Mouse (Mus musculus) Muller cell, postnatal 12 days (primary cell): ENCODE measurements at regions not wholly inside any gene's neighbourhood (a gene's known extent, or its start where the extent isn't known, plus 50 kb on each side); places are given as distances from the start of the nearest gene placed in this dataset.
"Not testable (repeated sequence)": the region's sequence is repeated elsewhere in the genome, so short reads cannot be mapped to it uniquely, and the experiment has no call there.

Source experiments
- DNase-seq: peaks from one replicate; pipeline ENCODE4 v3.0.0-alpha.2; 2015; ENCODE audit errors: inconsistent ontology term

DNA sequence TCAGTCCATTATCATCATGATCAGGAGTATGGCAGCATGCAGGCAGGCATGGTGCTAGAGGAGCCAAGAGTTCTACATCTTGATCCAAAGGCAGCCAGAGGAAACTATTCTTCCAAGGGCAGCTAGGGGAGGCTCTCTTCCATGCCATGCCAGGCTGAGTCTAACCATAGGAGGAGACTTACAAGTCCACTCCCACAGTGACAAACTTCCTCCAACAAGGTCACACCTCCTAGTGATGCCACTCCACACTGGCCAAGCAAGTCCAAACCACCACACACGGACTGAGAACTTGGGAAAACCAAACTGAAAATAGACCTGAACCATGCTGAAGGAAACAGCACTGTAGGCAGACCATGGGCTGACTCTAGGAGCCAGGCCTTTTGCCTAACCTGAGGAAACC lies 197.4 kb downstream of the Prex1 start:
- no peak for DNase-seq

DNA sequence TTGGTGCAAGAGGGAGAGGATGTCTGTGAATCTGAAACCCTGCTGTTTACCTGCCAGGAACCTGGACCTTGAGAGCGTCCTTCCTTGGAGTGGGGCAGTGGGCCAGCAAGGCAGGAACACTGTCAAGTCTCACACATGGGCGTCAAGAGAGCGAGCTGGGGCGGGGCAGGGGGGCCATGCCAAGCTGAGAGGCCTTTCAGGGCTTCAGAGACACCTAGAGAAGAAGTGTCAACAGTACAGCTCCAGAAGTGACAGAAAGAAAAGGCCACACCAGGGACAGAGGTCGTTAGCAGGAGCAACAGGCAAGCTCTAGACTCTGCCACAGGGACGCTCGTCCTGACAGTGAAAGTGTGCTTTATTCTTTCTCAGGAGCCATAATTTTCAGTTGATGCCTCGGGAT lies 199.0 kb downstream of the Prex1 start:
- DNase-seq: no peak

DNA sequence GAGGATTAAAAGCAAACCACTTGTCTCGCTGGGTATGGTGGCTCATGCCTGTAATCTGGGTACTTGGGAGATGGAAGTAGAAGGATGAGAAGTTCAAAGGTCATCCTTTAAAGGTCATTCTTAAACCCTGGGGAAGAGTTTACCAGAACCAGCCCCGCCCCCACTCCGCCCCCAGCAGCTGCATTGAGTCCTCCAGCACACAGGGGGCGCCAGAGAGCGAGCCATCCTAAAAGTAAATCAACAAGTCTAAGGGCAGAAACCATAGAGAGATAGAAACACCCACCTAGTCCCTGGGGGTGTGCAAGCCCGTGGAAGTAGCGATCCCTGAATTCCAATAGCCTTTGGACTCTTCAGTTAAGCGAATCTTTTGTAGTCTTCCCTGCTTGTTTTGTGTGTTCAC lies 201.1 kb downstream of the Prex1 start:
- DNase-seq: no peak

DNA sequence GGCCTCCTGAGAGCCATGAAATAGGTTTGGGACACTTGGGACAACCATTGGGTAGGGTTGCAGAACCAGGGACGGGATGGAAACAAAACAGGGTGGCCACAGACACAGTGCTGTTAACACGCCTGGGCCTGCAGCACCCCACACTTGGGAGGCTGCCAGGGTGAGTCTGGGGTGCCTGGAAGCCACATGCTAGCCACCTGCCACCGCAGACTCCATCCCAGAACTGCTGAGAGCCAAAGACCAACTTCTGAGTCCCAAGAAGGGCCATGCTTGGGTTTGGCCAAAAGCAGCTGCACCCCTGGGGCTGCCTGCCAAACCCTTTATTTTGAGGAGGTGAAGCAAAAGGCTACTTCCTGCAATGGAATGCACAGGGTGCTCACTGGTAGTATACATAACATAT lies 202.2 kb downstream of the Prex1 start:
- DNase-seq: not testable (repeated sequence)

DNA sequence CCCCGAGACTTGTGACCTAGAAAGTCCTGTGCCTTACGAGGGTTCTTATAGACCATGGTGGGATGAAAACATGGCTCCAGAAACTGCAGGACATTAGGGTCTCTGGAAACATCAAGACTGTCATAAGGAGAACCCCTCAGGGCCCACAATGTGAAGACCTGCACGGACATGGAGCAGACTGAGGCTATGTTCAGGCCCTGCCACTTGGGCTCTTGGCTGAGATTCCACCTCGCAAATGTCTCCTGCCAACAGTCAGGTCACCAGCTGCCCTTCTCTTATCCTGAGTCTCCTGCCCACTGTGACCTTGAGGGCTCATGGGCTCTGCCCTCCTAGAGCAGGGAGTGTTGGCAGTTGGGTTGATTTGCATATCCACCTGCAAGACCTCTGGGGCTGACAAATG lies 202.9 kb downstream of the Prex1 start:
- DNase-seq: no peak

DNA sequence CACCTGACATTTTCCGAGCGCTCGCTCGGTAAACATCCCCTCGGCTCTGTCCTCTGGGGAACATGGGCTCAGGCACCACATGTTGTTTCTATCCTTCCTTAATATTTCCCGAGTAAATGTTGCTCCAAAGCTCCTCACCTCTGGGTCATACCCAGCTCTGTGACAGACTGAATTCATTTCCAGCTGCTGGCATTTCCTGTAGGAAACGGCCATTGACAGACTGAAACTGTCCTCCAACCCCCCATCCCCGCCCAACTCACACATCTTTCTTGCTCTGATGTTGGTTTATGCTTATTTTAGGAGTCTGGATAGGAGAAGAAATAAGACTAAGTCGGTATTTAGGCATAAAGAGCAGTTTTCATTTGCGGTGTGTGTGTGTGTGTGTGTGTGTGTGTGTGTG lies 204.0 kb downstream of the Prex1 start:
- DNase-seq: no peak

DNA sequence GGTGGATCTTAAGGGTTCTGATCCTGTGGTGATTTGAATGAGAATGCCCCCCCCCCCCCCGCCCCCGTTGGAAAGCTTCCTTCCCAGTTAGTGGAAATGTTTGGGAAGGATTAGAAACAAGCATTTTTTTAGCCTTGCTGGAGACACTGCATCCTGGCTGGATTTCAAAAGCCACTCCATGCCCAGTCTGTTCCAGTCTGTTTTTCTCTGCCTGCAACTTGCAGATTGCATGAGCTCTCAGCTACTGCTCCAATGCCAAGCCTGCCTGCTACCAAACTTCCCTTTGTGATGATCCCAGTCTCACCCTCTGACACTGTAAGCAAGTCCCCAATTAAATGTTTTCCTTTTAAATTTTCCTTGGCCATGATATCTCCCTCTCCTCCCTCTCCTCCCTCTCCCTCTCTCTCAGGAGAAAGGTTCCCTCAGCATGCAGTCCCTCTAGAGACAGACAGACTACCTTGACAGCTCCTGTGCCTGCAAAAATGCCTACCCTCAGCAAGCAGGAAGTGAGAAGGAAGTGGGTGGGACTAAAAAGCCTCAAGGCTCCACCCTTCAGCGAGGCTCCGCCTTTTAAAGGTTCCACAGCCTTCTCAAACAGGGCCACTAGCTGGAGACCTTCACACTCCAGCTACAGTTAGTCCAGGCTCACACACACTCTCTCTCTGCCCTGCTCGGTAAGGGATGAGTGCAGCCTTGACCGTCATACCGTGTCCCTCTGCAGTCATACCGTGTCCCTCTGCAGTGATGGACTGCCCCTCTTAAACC lies 204.8 kb downstream of the Prex1 start:
- DNase-seq: no peak

DNA sequence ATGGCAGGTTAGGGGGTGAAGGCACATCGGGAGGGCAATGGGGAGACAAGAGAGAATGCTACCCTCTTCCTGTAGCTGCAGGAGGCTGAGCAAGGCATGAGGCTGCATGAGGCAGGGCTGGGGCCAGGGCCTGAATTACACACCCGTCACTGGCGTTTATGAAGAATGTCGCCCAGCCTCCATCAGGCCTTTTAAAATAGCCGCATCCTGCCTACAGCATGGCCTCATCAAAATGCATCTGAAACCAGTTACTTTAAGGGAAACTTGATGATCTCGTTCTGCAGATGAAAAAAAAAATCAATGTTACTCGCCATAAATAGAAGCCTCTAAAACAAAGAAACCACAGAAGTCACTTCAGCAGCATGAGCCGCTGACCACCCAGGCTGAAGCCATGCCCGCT lies 208.3 kb downstream of the Prex1 start:
- DNase-seq: no peak

DNA sequence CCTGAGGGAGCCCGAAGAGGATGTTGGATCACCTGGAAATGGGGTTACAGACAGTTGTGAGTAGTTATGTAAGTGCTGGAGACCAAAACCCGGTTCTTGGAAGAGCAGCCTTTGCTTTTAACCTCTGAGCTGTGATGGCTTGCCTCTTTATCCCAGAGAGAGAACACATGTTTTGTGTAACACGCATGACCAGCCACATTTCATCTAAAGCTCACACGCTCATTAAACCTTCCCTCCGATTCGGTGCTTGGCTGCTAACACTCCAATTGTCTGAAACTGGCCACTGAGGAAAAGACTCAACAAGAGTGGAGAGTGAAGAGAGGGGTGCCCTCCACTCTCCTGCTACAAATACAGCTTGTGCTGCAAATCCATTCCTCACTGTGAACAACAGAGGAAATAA lies 210.0 kb downstream of the Prex1 start:
- DNase-seq: peak; percentile 64

DNA sequence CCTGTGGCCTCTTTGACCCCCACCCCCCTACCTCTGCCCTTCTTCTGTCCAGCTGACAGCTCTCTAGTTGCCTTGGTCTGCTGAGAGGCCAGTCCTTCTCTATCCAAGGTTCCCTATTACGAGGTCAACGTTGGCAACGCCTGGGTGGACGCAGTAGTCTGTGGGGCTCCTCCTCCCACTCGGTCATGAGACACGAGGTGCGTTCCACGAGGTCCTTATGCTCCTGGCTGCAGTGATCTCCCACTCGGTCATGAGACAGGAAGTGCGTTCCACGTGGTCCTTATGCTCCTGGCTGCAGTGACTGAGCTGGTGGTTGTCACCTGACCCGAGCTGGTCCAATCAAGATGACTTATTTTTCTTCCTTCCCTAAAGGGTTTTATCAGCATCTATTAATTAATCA lies 220.7 kb downstream of the Prex1 start:
- no peak for DNase-seq

DNA sequence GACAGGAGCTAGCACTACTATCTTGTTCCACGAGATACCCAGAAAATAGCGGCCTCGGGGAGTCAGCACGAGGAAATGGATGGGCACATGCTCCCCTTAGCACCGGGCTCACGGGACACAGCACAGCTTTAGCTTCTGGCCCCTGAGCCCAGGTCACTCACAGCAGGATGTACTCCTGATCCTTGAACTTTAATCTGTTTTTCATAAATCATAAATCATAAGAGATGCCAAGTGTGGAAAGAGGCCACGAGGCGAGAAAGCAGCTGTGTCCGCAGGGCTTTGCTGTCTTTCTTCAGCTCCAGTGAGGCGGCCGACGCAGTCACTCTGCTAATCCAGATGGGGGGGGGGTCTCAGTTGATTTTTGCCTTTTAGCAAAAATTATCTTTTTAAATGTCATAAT lies 221.2 kb downstream of the Prex1 start:
- DNase-seq: no peak

DNA sequence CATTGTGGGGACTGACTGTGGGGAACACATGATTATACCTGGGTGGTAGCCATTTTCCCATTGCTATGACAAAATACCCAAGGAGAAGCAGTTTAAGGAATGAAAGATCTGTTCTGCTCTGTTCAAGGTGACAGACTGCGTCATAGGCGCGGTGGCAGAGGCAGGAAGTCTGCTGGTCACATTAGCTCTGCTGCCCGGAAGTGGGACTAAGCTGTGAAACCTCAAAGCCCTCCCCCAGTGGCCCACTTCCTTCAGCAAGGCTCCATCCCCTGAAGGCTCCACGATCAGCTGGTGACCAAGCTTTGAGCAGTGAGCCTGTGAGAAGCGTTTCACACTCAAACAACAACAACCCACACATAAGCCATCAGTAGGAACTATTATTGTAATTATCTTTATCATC lies 221.8 kb downstream of the Prex1 start:
- DNase-seq: no peak

DNA sequence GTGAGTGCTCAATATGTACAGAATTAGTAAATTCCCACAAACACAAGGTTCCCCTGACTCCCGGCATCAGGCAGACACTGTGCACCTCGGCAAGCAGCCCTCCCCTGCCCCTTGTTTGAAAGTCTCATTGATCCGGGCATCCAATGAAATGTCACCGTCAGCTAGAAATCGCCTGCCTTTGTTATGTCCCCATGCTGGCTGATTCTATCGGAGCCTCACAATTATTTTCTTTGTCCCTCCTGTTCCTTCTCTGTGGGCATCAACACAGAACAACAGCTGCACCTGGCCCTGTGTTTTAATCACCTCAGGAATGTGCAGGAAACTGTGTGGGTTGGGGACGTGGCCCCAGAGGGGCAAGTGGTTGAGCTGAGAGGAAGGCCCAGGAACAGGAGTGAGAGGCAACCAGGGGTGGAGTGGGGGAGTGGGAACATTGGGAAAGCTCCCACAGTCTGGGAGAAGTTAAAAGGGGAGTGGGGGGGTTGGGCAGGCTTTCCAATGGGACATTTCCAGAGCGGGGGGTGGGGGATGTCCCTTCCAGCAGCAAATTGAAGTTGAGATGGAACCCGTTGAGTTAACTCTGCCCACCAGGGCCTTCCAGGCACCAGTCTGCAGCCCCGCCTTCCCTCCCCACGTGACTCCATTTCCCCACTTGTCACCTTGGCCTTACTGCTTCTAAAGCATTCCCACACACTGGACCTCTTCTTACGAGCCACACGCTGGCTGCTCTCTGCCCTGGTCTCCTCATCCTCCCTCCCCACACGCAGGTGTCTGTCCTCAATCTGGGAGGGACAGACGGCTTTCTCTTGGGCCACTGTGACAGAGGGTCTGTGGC lies 224.4 kb downstream of the Prex1 start:
- DNase-seq: peak; percentile 35

DNA sequence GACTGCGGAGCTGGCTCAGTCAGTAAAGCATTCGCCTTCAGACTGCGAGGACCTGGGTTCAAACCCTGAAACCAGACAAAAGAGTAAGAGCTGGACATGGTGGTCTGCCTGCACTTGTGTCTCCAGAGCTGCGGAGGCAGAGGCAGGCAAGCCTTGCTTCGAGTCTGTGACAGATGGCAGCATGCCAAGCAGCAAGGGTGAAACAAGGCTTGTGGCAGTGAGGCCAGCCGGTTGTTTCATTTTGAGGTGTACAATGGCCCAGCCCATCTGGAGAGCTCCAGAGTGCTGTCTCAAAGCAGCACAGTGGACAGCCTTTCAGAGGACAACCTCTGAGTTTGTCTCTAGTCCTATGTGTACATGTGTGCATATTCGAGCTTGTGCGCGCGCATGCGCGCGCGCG lies 225.9 kb downstream of the Prex1 start:
- no peak for DNase-seq

DNA sequence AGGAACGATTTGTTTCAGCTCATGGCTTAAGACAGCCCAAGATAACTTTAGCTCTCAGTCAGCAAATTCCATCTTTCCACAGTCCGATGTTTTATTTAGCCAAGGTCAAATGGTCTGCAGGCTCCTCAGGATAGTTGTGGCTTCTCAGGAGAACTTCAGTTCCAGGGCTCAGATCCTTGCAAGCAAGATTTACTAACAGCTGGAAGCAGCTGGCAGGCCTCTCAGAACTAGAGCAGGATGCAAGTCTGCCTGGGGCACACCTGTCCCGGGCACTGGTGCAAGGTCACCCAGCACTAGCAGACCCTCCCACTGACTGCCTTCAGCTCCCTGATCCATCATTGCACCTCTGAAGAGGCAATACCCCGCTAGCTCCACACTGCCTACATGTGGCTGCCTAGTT lies 227.8 kb downstream of the Prex1 start:
- no peak for DNase-seq

DNA sequence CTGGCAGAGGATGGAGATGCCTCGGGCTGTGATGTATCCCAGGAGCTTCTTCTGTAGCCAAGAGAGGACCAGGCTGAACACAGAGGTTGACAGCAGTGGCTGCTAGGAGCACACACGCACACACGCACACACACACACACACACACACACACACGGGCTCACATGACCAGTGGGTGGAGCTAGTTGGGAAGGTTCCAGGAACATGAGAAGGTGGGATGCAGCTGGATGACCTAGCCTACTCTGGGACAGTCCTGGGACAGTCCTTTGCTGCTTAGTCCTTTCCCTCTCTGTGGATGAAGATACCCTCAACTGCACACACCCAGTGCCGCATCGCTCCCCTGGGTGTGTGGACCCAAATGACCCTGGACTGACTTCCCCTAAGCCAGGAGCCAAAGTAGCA lies 228.3 kb downstream of the Prex1 start:
- no peak for DNase-seq

DNA sequence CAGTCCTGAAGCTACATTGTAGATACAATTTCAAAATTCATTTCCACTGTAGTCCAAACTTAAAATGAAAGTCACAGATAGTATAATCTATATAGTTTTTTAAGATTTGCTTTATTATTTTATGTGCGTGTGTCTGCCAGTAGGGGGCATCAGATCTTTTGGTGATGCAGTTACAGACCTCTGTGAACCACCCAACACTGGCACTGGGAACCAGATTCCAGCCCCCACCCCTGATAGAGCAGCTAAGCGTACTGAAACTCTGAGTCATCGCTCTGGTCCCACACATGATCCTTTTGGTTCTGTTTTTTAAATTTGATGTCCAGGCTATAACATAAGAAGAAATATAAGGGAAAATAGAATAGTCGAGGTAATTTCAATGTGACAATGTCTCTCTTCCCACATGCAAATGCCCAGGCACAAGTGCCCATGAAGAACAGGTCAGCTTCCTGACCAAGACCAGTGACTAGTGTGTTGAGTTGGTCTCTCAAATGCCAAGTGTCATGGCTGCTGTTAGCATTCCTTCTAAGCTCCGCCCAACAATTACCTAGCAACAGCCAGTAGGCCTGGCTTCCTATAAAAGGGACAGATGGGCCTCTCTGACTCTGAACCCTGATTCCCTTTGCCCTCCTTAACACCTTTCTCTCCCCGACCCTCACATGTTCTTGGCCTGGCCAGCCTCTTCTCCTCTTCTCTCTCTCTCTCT lies 229.9 kb downstream of the Prex1 start:
- DNase-seq: no peak

DNA sequence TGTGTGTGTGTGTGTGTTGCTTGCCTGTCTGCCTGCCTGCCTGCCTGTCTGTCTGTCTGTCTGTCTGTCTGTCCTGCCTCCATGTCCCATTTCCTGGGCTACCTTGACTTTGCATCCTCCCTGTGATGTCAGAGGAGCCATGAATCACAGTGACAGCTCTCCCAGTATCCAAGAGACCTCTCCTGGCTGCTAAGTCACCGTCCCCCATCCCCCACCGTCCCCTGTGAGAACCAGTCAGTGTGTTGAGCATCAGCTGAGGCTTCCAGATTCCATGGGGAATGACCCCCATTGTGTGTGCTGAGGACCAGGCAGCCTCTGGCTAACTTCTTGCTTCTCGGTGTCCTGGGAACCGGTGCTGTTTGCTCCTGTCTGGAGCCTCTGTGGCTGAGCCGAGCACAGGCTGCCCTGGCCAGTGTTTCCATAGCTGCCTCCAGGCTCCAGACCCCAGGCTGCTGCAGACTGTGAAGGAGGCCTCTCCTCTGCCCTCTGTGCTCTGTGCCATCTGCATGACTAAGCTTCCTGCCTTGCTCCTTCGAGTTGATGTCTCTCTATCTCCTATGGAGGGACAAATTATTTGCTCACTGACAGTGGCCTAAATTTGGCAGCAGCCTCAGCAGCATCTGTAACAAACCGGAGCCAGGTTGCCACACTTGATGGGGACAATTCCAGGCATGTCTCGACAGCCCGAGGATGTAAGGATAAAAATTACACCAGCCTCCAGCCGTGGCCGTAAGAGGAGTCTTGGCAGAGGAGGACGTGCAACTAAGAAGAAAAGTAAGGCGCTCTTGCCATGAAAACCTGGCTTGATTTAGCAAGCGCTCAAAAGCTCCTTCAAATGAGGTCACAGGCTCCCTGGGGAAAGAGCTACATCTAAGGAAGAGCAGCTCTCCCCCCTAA lies 230.7 kb downstream of the Prex1 start:
- peak; percentile 68 for DNase-seq

DNA sequence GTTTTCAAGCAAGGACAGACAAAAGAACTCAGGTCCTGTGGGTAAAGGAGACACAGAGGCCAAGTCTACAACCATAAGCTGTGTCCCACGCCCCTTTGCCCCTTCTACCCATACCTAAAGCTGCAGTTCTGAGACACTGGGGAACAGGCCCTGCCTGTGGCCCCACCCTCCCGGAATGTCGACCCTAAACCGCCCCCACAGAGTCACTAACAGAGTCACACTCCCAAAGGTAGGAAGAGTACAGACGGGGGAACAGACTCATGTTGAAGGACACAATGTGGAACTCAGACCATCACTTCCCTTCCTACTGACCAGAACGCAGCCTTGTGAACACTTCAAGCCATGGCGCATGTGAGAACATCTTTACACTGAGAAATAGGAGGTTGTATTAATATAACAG lies 231.9 kb downstream of the Prex1 start:
- DNase-seq: no peak

DNA sequence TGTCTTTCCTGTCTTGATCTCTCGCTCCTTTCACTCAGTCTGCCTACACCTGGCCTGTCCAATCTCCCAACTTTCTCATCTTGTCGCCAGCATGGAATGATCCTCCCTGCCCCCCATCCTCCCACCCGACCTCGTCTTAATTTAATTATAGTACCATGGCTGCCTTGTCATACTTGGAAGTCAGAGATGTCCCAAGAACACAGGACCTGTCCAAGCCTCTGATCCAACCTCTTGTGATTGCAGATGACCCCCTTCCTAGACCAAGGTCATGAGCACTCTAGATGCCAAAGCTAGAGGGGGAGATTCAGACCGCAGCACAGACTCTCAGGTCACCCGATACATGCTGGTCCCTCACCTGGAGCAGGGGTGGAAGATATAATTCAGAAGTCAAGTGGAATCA lies 232.3 kb downstream of the Prex1 start:
- no peak for DNase-seq

DNA sequence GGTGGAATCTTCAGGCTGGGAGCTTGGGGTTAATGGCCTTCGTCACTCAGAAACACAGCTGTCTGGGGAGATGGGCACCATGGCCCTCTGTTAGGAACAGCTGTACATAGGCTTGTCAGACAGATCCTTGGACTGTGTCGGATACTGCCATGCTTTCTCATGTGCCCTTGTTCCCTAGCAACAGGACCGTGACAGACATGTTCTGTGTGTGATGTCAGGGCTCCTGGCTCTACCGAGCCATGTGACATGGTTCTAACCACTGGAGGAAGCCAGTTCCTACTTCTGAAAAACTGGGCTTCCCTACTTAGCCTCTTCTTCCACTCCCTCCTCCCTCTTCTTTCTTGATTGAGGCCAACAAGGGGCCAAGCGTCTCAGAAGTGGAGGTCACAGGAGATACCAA lies 232.7 kb downstream of the Prex1 start:
- DNase-seq: no peak

DNA sequence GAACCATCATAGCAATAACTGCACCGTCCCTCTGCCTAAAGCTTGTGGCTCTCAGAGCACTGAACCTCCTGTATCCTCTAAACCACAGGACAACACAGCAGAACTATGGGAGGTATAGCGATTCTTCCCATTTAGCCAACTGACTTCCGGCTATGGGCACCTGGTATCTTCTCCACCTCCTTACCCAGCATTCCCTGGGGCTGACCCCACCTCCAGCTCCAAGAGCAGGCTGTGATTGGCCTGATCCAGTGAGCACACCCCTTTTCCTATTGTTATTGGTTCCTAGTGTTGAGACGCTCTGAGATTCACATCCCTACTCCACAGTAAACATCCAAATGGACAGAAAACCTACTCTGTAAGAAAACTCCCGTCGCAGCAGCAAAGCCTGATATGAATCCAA lies 236.7 kb downstream of the Prex1 start:
- no peak for DNase-seq
